Mouse (Mus musculus) megakaryocyte-erythroid progenitor cell, adult 5-6 weeks (primary cell): ENCODE measurements around the gene Nacc1. TPM values are rescaled to one million over a fixed set of nuclear protein-coding genes. Genes with fewer than 3 reads are reported as not detected.

Experiments
- ATAC-seq: replicated peaks from 2 replicates; pipeline ENCODE4 v1.8.0; 2016; ENCODE audit warnings: mild to moderate bottlenecking, inconsistent platforms; ENCODE audit not compliant: severe bottlenecking, poor library complexity, low FRiP score, low TSS enrichment
- total RNA-seq, 2 experiments: library from RNA; stranded (forward) in 1 of 2; stranded (reverse) in 1 of 2; fragments of 200-1000, 215-1000 nt in 1 of 2; fragments of >200 nt in 1 of 2; fragmentation: Nextera tagmentation in 1 of 2; gene quantifications; 2 replicates each; pipeline ENCODE4 v1.2.3; 2014 to 2017

The Nacc1 gene
- total RNA-seq, 2 experiments from 2014 or later = 51.5 to 76.7 TPM

DNA sequence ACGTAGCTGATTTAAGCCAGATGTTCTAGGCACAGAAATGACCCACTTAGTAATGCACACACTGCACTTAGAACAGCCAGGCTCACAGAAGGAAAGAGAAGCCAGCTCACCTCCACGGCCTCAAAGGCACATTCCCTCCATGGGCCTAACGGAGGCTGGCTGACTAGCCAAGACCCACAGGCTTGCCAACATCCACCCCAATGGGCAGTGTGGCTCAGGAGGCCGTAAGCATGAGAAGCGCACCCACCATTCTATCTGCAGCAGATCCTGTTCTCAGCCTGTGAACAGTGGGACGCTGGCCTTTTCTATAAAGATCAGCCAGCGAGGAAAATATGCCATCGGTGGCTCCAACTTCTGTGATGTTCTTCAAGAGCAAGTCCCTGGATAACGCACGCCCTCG, 29.1 kb upstream of the Nacc1 start:
- no peak for ATAC-seq

DNA sequence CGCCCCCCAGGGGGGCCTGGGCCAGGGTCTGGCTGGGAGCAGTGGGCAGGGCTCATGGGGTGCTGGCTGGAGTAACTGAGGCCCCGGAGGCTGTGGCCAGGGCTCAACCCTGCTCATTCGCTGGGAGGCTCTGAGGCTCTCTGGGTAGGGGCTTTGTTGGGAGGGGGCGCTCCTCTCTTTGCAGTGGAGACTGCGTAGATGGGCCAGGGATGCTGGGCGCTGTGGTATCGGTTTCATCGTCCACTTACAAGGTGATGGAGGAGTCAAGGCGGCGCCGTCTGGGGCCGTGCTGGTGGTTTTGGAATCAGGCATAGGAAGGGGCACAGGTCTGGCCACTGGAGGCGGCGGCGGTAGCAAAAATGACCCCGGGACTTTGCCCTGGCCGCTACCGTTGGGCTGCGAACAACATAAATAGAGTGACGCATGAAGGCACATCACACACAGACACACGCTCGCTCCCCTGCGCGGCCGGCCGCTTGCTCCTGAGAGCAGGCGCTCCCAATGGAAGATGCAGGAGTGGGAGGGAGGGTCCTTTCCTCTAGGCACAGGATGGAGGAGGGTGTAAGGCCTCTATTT, 28.3 kb upstream of the Nacc1 start:
- ATAC-seq = no peak

DNA sequence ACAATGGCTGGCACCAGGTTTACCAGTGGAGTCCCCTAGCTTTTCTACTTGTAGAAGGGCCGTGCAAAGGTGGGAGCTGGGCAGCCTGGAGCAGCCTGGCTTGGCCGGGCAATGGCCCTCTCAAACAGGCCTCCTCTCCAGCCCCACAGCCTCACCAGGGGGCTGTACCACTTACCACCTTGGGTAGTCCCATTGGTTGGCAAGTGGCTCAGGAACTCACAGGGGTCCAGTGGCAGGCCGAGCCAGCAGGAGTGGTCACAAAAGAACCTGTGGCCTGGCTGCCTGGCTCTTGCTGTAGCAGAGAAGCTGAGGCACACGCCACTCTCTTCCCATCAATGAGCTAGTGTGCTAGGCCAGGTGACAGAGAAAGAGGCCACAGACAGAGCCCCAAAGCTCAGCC, 26.5 kb upstream of the Nacc1 start:
- ATAC-seq = no peak

DNA sequence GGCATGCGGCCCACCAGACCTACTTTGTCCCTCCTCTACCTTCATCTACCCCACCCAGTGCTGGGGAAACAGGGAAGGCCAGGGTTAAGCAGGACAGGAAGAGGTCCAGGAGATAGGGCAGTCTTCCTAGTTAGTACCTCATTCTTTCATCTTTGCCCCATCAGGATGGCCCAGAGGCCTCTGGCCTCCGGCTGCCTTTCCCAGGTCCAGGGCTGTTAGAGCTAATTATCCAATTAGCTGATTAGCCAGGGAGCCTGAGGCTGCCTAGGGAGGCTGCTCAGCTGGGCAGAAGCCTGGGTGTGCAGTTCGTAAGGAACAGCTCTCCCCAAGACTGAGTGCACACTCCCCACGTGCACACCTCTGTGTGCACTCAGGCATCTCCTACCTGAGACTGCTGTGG, 25.7 kb upstream of the Nacc1 start:
- ATAC-seq = no peak

DNA sequence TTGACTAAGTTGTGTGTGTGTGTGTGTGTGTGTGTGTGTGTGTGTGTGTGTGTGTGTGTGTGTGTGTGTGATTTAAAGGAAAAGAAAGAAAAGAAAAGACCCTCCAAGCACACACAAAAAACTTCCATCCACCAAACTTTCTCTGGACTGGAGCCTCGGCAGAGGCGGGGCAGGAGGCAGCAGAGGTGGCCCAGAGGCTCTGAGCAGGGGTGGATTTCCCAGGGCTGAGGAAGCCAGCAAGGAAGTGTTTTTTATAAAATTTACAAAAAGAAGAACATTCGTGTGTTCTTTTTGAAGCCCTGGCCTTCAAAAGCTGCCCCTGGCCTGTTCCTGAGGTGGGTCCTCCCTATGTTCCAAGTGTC, 25.1 kb upstream of the Nacc1 start:
- ATAC-seq = no peak

DNA sequence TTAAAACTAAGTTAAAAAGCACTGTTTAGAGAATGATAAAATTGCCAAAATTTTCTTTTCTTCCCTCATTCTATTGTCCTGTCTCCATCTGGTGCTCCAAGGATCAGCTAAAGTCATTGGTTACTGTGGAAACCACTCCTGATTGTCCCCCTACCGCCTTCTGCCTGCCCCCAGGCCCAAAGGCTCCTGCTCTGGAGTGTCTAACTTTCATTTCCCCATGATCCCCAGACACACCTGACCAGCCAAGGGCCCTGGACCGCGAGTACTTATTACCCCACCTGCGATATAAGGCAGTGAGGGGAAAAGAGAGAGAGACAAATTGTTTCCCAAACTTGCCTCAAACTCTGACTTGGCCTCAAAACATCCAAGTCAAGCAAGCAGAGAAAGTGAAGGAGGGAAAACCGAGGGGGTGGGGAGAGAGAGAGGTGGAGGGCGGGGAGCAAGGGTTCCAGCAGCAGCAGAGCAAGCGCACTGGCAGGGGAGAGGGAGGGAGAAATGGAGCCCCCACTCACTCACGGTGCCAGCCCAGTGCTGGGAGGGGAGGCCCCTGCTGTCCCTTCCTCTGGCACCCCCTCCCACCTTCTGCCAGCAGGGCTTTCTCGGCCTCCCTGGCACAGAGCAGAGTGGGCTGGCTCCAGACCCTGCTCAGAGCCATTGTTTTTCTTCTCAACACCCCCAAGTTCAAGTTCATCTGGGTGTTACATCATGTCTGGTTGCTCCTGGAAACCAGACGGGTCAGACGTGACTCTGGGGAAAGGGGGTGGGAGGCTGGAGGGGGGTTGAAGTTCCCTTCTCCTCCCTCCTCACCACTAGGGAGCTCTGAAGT, 24.5 kb upstream of the Nacc1 start:
- no peak for ATAC-seq

DNA sequence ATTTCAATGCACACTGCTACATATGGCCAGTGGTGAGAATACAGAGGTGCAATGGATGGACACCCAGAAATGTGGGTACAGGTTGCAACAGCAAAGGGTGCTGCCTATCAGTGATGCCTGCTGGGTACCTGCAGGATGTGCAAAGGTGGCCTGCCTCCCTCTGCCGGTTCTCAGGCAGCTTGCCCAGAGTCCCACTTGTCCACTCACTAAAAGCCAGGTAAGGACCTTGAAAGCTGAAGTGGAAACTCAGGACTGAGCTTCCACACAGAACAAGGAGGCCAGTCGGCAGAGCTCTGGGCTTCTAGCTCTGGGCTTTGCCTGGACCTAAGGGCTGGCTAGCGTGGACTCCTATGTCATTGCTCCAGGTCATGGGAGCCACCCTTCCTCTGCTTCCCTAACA, 23.6 kb upstream of the Nacc1 start:
- ATAC-seq = no peak

DNA sequence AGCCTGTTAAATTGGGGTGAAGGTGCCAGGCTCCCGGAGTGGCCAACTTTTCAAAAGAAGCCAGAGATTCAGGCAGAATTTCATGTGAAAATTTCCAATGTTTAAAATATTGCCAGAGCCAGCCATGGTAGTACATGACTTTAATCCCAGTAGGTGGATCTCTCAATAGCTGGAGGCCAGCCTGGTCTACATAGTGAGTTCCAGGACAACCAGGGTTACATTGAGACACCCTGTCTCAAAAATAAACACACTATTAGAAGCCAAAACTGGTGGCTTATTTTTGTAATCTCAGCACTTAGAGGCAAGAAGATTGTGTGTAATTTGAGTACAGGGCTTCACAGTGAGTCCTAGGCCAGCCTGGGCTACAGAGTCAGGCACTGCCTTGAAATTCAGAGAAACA, 22.3 kb upstream of the Nacc1 start:
- no peak for ATAC-seq

DNA sequence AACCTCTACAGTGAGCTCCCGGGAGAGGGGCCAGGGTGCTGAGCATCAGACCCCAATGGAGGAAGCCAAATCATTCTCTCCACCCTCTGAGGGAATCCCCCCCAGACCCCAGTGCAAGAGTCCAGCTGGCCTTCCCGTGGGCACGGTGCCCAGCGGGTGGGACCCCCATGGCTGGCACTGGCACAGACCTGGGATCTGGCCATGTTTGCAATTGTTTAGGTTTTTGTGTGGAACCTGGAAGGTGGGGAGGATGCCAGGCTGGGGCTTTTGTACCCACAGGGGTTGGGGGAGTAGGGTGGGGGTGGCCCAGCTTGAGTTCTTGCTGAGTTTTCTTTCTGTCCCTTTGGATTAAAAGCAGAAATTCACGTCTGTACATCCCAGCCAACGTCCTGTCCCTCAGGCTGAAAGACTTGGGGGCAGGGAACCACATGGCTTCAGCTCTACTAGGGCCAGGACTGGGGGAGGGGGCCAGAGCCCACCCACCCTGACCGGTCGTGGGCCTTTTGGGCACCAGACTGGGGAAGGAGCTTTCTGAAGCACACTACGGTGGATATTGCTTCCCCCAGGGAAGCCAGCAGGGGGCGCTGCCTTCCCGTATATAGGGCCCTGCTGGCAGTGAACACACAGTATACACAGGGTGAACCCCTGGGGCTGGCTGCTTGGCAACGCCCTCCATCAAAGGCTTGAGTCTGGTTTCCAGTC, 21.3 kb upstream of the Nacc1 start:
- ATAC-seq = peak; percentile 67

DNA sequence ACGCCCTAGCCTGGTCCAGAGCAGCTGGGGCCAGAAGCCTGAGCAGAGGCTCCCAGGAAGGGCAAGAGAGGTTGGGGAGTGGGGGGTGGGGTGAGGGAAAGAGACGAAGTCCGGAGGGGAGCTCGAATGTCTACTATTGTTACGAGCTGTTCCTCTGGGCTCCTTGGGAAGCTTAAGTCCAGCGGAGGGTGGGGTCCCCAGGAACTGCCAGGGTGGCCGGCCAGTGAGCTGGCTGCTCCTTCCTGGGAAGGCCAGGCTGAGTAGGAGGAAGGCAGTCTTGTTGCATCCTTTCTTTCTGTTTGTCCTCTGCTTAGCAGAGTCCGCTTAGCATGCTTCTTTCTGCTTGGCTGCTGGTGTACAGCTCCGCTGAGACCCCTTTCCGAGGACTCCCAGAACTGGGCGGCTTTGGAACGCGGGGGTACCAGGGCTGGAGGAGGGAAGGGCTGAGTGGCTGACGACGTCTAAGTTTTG, 20.4 kb upstream of the Nacc1 start:
- ATAC-seq = no peak

DNA sequence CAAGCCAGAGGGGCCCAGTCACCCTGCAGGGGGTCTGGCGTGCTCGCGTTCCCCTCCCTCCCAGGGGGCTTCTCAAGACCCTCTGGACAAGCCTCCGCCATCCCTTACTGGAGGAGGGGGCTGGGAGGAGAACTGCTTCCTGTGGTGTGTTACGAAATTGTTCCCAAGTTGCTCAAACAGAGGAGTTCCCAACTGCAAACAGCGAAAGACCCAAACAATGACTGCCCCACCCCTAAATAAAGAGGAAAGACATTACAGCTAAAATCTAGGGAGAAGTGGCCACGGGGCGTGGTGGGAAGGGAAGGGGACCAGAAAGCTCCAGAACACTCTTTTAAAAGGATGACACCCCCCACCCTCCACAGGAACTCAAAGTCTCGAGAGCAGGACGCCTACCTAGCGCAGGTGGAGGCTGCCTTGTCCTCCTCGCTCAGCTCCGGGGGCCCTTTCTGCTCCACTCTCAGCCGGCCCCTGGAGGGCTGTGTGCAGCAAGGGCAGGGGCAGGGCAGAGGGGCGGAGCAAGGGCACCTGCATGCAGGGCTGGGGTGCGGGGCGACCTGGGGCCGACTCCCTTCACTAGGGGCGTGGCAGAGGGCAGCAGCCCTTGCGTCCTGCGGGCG, 19.7 kb upstream of the Nacc1 start:
- ATAC-seq = 0 out of 2 replicates have a peak, but pooled peaks have one; percentile 8

DNA sequence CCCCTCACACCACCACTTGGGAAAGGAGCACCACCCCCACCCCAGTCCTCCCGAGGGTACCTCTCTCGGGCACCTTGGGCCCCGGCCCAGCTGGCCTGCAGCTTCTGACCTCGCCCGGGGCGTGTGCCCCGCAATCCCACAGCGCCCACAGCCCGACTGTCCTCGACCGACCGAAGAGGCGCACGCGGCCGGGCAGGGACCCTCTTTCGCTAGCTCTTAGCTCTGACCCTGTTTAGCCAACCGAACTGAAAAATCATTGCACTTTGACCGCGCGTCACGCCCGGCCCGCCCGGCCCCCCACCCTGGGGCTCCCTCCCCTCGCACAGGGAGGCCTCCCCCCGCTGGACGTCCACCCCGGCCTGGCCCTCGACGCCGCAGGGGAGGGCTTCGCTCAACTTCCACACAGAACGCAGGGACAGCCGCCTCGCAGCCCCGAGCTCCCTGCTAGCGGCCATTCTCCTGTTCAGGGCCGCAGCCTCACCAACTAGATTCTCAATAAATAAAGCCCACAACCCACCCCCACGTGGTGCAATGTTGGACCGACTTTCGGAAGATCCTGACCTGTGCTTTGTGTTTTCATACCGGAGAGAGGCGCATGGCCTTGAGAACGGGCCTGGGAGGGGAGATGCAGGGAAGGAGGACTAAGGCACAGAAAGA, 19.1 kb upstream of the Nacc1 start:
- ATAC-seq = no peak

DNA sequence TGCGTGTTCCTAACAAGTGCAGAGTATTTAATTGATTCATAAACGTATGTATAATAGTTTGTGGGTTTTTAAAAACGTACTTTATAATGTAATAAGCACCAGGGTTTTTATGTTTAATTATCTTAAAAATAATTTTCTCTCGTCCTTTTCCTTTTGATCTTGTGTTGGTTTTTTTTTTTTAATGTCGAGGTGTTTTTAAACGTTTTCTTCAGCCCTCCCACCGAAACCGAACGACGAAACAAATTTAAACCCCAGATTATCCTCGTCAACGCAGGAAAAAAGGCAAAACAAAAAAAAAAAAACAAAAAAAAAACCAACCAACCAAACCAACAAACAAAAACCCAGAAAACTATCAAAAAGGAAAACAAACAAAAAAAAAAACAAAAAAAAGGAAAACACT, 18.3 kb upstream of the Nacc1 start:
- ATAC-seq = no peak

DNA sequence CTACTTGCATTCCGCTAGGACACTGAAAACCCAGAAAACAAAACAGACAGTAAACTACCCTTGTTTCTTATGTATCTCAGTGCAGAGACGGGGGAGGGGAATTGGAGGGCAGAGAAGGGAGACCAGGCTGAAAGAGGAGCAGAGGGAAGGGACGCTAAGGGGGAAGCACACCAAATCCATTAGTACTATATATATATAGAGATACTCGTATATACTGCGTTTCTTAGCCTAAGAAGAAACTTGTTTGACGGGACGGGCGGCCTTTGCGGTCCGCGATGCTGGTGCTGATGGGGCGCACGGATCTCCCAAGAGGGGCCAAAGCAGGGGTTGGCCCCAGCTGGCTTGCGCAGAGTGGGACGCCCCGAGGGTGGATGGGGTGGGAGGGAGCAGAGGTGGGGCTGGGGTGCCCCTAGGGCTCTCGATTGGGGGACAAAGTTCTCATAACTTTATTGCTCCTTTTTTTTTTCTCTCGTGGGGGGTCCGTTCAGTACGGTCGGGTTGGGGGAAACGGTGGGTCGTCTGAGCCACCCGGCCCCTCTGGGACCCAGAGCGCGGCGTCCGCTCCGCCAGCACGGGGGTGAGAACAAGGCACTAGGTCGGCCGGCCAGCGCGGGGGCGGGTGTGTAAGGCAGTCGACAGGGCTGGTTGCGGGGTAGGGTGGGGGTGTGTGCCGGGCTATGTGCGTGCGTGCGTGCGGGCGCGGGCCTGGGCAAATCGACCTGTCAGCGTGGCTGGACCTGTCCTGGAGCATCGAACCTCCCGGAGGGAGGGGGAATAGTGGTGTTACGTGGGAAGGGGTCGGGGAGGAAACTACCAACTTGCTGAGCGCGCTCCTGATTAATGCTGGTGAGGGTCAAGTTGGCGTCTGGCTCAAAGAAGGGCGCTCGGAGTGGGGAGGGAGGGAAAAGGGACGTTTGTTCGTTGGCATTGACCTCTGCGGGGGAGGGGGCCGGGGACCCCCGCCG, 17.5 kb upstream of the Nacc1 start:
- no peak for ATAC-seq

DNA sequence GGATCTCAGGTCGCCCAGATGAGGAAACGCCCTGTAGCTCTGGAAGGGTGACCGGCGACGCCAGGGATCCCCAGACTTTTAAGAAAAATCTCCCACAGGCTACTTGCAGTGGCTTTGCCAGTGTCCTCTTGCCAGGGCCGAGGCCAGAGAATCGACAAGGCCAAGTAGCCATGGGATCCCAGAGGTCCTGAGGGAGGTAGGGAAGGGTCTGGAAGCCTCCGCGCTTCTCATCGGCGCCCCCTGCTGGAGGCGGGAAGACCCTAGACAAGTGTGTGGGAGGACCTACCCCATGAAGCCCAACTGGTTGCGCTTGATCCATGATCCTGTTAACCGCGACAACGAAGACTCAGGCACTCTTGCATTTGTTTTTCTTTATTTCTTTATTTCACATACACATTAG, 16.7 kb upstream of the Nacc1 start:
- ATAC-seq = no peak

DNA sequence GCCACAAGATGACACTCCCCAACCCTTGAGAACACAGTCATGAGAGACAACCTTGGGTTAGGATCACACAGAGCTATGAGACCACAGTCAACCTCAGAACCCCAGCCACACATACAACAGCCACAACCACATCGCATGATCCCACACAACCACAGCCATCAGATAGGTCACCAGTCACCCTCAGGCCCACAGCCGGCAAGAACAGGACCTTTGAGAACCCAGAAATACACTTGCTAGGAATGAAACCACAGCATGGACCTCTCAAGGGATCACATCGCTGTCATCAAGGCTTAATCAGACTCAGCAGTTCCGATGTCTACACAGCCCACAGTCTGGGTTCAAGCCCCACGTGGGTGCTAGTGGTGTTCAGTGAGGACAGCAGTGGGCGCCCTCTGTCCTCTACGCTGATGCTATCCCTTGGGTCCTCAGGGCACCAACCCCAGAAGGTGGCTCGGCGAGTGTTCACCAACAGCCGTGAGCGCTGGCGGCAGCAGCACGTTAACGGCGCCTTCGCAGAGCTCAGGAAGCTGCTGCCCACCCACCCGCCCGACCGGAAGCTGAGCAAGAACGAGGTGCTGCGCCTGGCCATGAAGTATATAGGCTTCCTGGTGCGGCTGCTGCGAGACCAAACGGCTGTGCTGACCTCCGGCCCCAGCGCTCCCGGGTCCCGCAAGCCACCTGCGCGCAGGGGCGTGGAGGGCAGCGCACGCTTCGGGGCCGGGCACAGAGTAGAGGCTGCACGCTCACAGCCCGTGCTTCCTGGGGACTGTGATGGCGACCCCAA, 16.0 kb upstream of the Nacc1 start:
- ATAC-seq = peak; percentile 13

DNA sequence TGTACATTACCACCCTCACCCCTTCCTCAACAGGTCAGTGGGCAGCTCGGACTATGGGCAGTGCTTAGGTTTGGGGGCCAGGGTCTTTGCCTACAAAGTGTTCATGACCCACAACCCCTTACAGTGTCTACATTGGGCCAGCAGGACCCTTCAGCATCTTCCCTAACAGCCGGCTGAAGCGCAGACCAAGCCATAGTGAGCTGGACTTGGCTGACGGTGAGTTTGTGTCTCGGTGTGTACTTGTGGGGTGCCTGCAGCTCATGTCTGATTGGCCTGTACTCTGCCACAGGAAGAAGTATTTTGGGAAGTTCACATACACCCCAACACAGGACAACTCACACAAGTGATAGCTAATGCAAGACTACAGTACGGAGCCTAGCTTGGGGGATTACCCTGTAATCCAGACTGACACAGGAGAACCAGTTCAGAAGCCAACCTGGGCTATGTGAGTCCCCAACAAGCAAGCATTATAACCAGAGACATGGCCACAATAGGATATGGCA, 15.4 kb upstream of the Nacc1 start:
- ATAC-seq = no peak

DNA sequence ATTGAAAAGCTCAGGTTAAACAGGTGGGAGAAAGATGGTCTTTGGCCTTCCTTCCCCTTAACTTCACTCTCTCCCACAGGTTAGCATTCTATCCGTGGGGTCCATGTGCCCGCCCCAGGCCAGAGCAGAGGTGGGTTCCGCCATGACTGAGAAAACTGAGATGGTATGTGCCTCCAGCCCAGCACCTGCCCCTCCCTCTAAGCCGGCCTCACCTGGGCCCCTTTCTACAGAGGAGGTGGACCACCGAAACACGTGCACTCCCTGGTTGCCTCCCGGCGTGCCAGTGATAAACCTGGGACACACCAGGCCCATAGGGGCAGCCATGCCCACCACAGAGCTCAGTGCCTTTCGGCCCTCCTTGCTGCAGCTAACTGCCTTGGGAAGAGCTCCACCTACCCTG, 14.9 kb upstream of the Nacc1 start:
- ATAC-seq = no peak
